Mouse (Mus musculus): ENCODE results near the gene Tubgcp4.

DNA sequence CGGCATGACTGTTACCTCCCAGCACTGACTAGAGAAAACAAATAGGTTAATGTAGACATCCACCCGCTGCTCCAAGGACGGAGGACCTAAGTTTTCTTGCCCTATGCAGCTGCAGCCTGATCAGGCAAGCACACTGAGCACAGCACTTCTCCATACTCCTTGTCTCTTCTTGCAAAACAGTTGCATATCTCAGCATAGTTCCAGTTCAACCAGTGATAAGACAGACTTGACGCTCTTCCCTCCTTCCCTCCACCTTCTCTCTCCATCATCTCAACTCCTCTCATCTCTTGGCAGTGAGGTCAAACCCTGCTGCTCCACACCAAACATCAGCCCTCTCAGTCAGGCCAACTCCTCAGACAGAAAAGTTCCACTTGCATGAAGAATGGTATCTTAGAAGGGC, 57.7 kb downstream of the Tubgcp4 start:
- no peak for TF ChIP-seq CTCF (IDR thresholded peaks at IDR 0.05; ENCODE audit: borderline replicate concordance, control insufficient read depth, extremely low read depth, insufficient read depth, low read length, poor library complexity)
- TF ChIP-seq POLR2A (IDR thresholded peaks at IDR 0.05; ENCODE audit: control insufficient read depth, extremely low read depth, insufficient read depth, low read length, poor library complexity): no peak

All from thymus, adult 2 months (tissue).